Mouse (Mus musculus) cerebellum, postnatal 10 days (tissue): ENCODE data around the gene Spc24.

ENCODE experiments used
- DNase-seq, 2 experiments: peaks; one replicate each; pipeline ENCODE4 v3.0.0; 2021; ENCODE audit warnings: mixed read lengths in 2 of 2

Gene Spc24

GRCm38 (mm10) chr9:21747238-21747774 is 12.8 kb downstream of the Spc24 start:
- DNase-seq: peak in 1 of 2 experiments; percentile 34

- DNase-seq: no peak
Measured at GRCm38 (mm10) chr9:21741514-21741913, 18.6 kb downstream of the Spc24 start.

- DNase-seq: no peak
Measured at GRCm38 (mm10) chr9:21740427-21740826, 19.7 kb downstream of the Spc24 start.

- peak; percentile 65 to 85 for DNase-seq
Measured at GRCm38 (mm10) chr9:21738776-21739175, 21.3 kb downstream of the Spc24 start.

GRCm38 (mm10) chr9:21737188-21737587 is 22.9 kb downstream of the Spc24 start:
- peak; percentile 9 to 17 for DNase-seq

- DNase-seq: no peak
Measured at GRCm38 (mm10) chr9:21736580-21736979, 23.5 kb downstream of the Spc24 start.

- peak in 1 of 2 experiments; percentile 2 for DNase-seq
Measured at GRCm38 (mm10) chr9:21735126-21735525, 25.0 kb downstream of the Spc24 start.

GRCm38 (mm10) chr9:21733989-21734388 is 26.1 kb downstream of the Spc24 start:
- DNase-seq: no peak

- DNase-seq: no peak
Measured at GRCm38 (mm10) chr9:21733446-21733845, 26.7 kb downstream of the Spc24 start.

- no peak for DNase-seq
Measured at GRCm38 (mm10) chr9:21732288-21732687, 27.8 kb downstream of the Spc24 start.

GRCm38 (mm10) chr9:21729264-21729663 is 30.8 kb downstream of the Spc24 start:
- no peak for DNase-seq

- no peak for DNase-seq
Measured at GRCm38 (mm10) chr9:21728261-21728832, 31.8 kb downstream of the Spc24 start.

GRCm38 (mm10) chr9:21726218-21726975 is 33.7 kb downstream of the Spc24 start:
- DNase-seq: no peak

- no peak for DNase-seq
Measured at GRCm38 (mm10) chr9:21725224-21726121, 34.6 kb downstream of the Spc24 start.

- DNase-seq: peak; percentile 95 to 97
Measured at GRCm38 (mm10) chr9:21724147-21724536, 36.0 kb downstream of the Spc24 start.

GRCm38 (mm10) chr9:21723377-21724146 is 36.5 kb downstream of the Spc24 start, which contains the start of gene Ldlr:
Ldlr (plus strand) TSS chr9:21723483.
- peak; percentile 91 to 92 for DNase-seq

GRCm38 (mm10) chr9:21721036-21721435 is 39.1 kb downstream of the Spc24 start:
- DNase-seq: no peak

GRCm38 (mm10) chr9:21717015-21717414 is 43.1 kb downstream of the Spc24 start:
- DNase-seq: no peak

GRCm38 (mm10) chr9:21715298-21715697 is 44.8 kb downstream of the Spc24 start:
- DNase-seq: no peak

GRCm38 (mm10) chr9:21709340-21709739 is 50.8 kb downstream of the Spc24 start:
- DNase-seq: no peak

GRCm38 (mm10) chr9:21706586-21707265 is 53.4 kb downstream of the Spc24 start:
- no peak for DNase-seq

- DNase-seq: no peak
Measured at GRCm38 (mm10) chr9:21706085-21706484, 54.0 kb downstream of the Spc24 start.
